ENCODE assay signal across 8 mouse cellular contexts in the genomic region with DNA sequence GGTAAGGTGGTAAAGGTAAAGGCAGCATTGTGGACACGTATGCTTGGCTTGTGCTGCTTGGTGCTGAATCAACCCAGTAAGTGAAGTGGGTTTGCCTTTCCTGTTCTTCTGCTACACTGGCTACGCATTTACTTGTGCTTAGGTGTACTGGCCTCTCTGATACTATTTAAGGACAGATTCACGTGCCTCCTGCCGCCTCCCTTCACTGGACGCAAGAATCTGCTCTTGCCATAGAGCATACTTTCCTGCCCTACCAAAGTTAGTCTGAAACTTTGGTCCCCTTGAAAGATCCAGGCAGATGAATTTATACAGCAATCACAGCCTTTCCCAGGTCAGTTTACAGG. TPM values are rescaled to one million over a fixed set of nuclear protein-coding genes. Genes with fewer than 3 reads are reported as not detected.
DNase-seq lines count a peak whose midpoint lies in the region; ATAC-seq and TF ChIP-seq lines count a peak whose summit lies in the region.

No protein-coding gene starts in this region.

- peak overlapping the region; percentile 91 for H3K4me2 ChIP-seq in limb, embryonic 11.5 days (ENCODE audit: low read depth, severe bottlenecking)

- H3K79me2 ChIP-seq in liver, adult 2 months (ENCODE audit: control insufficient read depth, insufficient read depth, low read length), result no peaks in the 10 kb centered on the region

- peaks cover 8% of the 10 kb centered on the region for H3K4me1 ChIP-seq in liver, adult 2 months (ENCODE audit: control insufficient read depth, insufficient read depth, low read length)
- H3K4me1 ChIP-seq in embryonic fibroblast, embryonic 13.5 days (ENCODE audit: control insufficient read depth, insufficient read depth, low read length), result 0 out of 2 replicates have a peak, but pooled peaks cover 3% of the 10 kb centered on the region
- peaks cover 6% of the 10 kb centered on the region for H3K4me1 ChIP-seq in limb, embryonic 11.5 days (ENCODE audit: control insufficient read depth, insufficient read depth, low read length)
- H3K4me1 ChIP-seq in olfactory bulb, adult 2 months (ENCODE audit: control insufficient read depth, insufficient read depth, low read length), result 0 out of 2 replicates have a peak, but pooled peaks cover 3% of the 10 kb centered on the region

- WGBS in liver, adult 2 months, result 32% methylated on average over 5 of the region's 5 CpGs
- WGBS in limb, embryonic 11.5 days, result 89% methylated on average over 5 of the region's 5 CpGs
- 70% methylated on average over 5 of the region's 5 CpGs for WGBS in olfactory bulb, adult 2 months

- ATAC-seq in limb, embryonic 11.5 days (ENCODE audit: insufficient number of reproducible peaks, low FRiP score, low TSS enrichment, low read depth), result no peak

- H3K36me3 ChIP-seq in liver, adult 2 months (ENCODE audit: control insufficient read depth, insufficient read depth, low read length), result 0 out of 2 replicates have a peak, but pooled peaks cover 1% of the 10 kb centered on the region
- H3K36me3 ChIP-seq in limb, embryonic 11.5 days (ENCODE audit: control insufficient read depth, insufficient read depth, low read length), result no peaks in the 10 kb centered on the region

- DNase-seq in liver, adult 2 months (ENCODE audit: extremely low read depth, low read depth, low spot score), result no peak
- DNase-seq in liver, result no peak
- no peak for DNase-seq in limb, embryonic 11.5 days (ENCODE audit: low spot score)
- DNase-seq in right cerebral cortex, postnatal 25 days, result no peak
- DNase-seq in ovary, postnatal 10 days (ENCODE audit: low spot score), result no peak
- no peak for DNase-seq in thymus, postnatal 0 days (ENCODE audit: low spot score)

- TF ChIP-seq POLR2A in liver, adult 2 months (IDR thresholded peaks at IDR 0.05; ENCODE audit: extremely low read depth, insufficient read depth, low read length), result no peak
- TF ChIP-seq POLR2A in embryonic fibroblast, embryonic 13.5 days (IDR thresholded peaks at IDR 0.05; ENCODE audit: low read depth, low read length), result no peak
- TF ChIP-seq POLR2A in olfactory bulb, adult 2 months (IDR thresholded peaks at IDR 0.05; ENCODE audit: insufficient read depth, low read depth, low read length), result no peak

- H3K9ac ChIP-seq in liver, adult 2 months (ENCODE audit: low read depth, low read length), result peak overlapping the region; percentile 79
- no peak overlapping the region; the same call in 1 of the 2 replicates for H3K9ac ChIP-seq in limb, embryonic 11.5 days (ENCODE audit: low read length)

- H3K9me3 ChIP-seq in limb, embryonic 11.5 days (ENCODE audit: control insufficient read depth, low read length), result no peaks in the 10 kb centered on the region

- no peak overlapping the region for H3K4me3 ChIP-seq in liver, adult 2 months (ENCODE audit: insufficient read depth, low read depth, low read length)
- H3K4me3 ChIP-seq in embryonic fibroblast, embryonic 13.5 days (ENCODE audit: insufficient read depth, low read length), result peak overlapping the region; percentile 74
- H3K4me3 ChIP-seq in limb, embryonic 11.5 days (ENCODE audit: low read depth, low read length), result no peak overlapping the region
- H3K4me3 ChIP-seq in olfactory bulb, adult 2 months (ENCODE audit: insufficient read depth, low read depth, low read length), result peak overlapping the region; percentile 73

- H3K27me3 ChIP-seq in liver, adult 2 months (ENCODE audit: control insufficient read depth, insufficient read depth, low read length), result no peaks in the 10 kb centered on the region
- H3K27me3 ChIP-seq in limb, embryonic 11.5 days (ENCODE audit: control insufficient read depth, insufficient read depth, low read length), result no peaks in the 10 kb centered on the region

- peak overlapping the region; percentile 75 for H3K27ac ChIP-seq in liver, adult 2 months (replicated peaks; ENCODE audit: insufficient read depth, low read depth, low read length)
- no peak overlapping the region for H3K27ac ChIP-seq in embryonic fibroblast, embryonic 13.5 days (ENCODE audit: insufficient read depth, low read length)
- no peak overlapping the region for H3K27ac ChIP-seq in limb, embryonic 11.5 days (replicated peaks; ENCODE audit: low read depth, low read length)
- no peak overlapping the region for H3K27ac ChIP-seq in olfactory bulb, adult 2 months (ENCODE audit: insufficient read depth, low read depth, low read length)

- TF ChIP-seq CTCF in liver, adult 2 months (IDR thresholded peaks at IDR 0.05; ENCODE audit: low read depth, low read length), result no peak
- TF ChIP-seq CTCF in embryonic fibroblast, embryonic 13.5 days (IDR thresholded peaks at IDR 0.05; ENCODE audit: borderline replicate concordance, insufficient read depth, low read length), result no peak
- TF ChIP-seq CTCF in olfactory bulb, adult 2 months (IDR thresholded peaks at IDR 0.05; ENCODE audit: insufficient read depth, low read depth, low read length), result no peak

RNA-seq across cellular contexts. Expression of a gene that starts 1.1 kb away (rescaled TPM):
- total RNA-seq in liver, adult 2 months (2014; rRNA removed), result 10.1 and 11.6 TPM in 2 replicates
- polyA plus RNA-seq in liver, adult 2 months (2012; rRNA removed), result 18.3 and 19.6 TPM in 2 replicates
- polyA plus RNA-seq in embryonic fibroblast, embryonic 13.5 days (2011; ENCODE audit: insufficient read length, low read depth, missing spikeins), result 17.0 and 20.9 TPM in 2 replicates
- polyA plus RNA-seq in limb, embryonic 11.5 days (2014; fragmentation: Nextera tagmentation; extraction: Ambion mirVana), result 26.3 and 28.7 TPM in 2 replicates
- polyA plus RNA-seq in olfactory bulb, adult 2 months (2012; ENCODE audit: insufficient read depth, insufficient read length, low replicate concordance, missing spikeins), result not detected in 2 replicates
- 62.3 and 62.9 TPM in 2 replicates for polyA plus RNA-seq in thymus, postnatal 0 days (2015; fragmentation: Nextera tagmentation; extraction: Ambion mirVana)

RNA-seq across cellular contexts. Expression of a gene that starts 11.1 kb away (rescaled TPM):
- total RNA-seq in liver, adult 2 months (2014; rRNA removed), result under 0.01 and 0.09 TPM in 2 replicates
- polyA plus RNA-seq in liver, adult 2 months (2012; rRNA removed), result 0.01 TPM in 2 replicates
- 0.18 and 0.47 TPM in 2 replicates for polyA plus RNA-seq in embryonic fibroblast, embryonic 13.5 days (2011; ENCODE audit: insufficient read length, low read depth, missing spikeins)
- polyA plus RNA-seq in limb, embryonic 11.5 days (2014; fragmentation: Nextera tagmentation; extraction: Ambion mirVana), result 0.14 and 0.21 TPM in 2 replicates
- polyA plus RNA-seq in olfactory bulb, adult 2 months (2012; ENCODE audit: insufficient read depth, insufficient read length, low replicate concordance, missing spikeins), result not detected in 2 replicates
- 0.01 and 0.03 TPM in 2 replicates for polyA plus RNA-seq in thymus, postnatal 0 days (2015; fragmentation: Nextera tagmentation; extraction: Ambion mirVana)

RNA-seq across cellular contexts. Expression of a gene that starts 21.7 kb away (rescaled TPM):
- 52.4 and 59.5 TPM in 2 replicates for total RNA-seq in liver, adult 2 months (2014; rRNA removed)
- 19.1 and 37.2 TPM in 2 replicates for polyA plus RNA-seq in liver, adult 2 months (2012; rRNA removed)
- 4.9 and 5.0 TPM in 2 replicates for polyA plus RNA-seq in embryonic fibroblast, embryonic 13.5 days (2011; ENCODE audit: insufficient read length, low read depth, missing spikeins)
- 3.7 and 4.1 TPM in 2 replicates for polyA plus RNA-seq in limb, embryonic 11.5 days (2014; fragmentation: Nextera tagmentation; extraction: Ambion mirVana)
- polyA plus RNA-seq in olfactory bulb, adult 2 months (2012; ENCODE audit: insufficient read depth, insufficient read length, low replicate concordance, missing spikeins), result not detected in 2 replicates
- polyA plus RNA-seq in thymus, postnatal 0 days (2015; fragmentation: Nextera tagmentation; extraction: Ambion mirVana), result 8.1 and 10.1 TPM in 2 replicates

RNA-seq across cellular contexts. Expression of a gene that starts 49.1 kb away (rescaled TPM):
- 0.28 and 0.67 TPM in 2 replicates for total RNA-seq in liver, adult 2 months (2014; rRNA removed)
- 0.33 and 0.55 TPM in 2 replicates for polyA plus RNA-seq in liver, adult 2 months (2012; rRNA removed)
- polyA plus RNA-seq in embryonic fibroblast, embryonic 13.5 days (2011; ENCODE audit: insufficient read length, low read depth, missing spikeins), result 34.8 and 40.9 TPM in 2 replicates
- polyA plus RNA-seq in limb, embryonic 11.5 days (2014; fragmentation: Nextera tagmentation; extraction: Ambion mirVana), result 42.7 and 45.7 TPM in 2 replicates
- not detected in 2 replicates for polyA plus RNA-seq in olfactory bulb, adult 2 months (2012; ENCODE audit: insufficient read depth, insufficient read length, low replicate concordance, missing spikeins)
- 27.0 and 27.4 TPM in 2 replicates for polyA plus RNA-seq in thymus, postnatal 0 days (2015; fragmentation: Nextera tagmentation; extraction: Ambion mirVana)

Comparison
In these comparisons a context has a peak if more than half of its experiments do, and no peak if none do; other contexts are left out.
1. H3K4me3 ChIP-seq: peak in embryonic fibroblast, embryonic 13.5 days (single experiment) and olfactory bulb, adult 2 months (single experiment); none in liver, adult 2 months (single experiment) and limb, embryonic 11.5 days (single experiment).
2. RNA of a gene that starts 1.1 kb away (polyA plus RNA-seq): 62.3 to 62.9 TPM in thymus, postnatal 0 days, 26.3 to 28.7 TPM in limb, embryonic 11.5 days, 17.0 to 20.9 TPM in embryonic fibroblast, embryonic 13.5 days and 18.3 to 19.6 TPM in liver, adult 2 months; not detected in olfactory bulb, adult 2 months; every median in the first group is over 10 times any median in the second.